Comparison of ENCODE assay signal across 22 mouse cellular contexts in the genomic region with DNA sequence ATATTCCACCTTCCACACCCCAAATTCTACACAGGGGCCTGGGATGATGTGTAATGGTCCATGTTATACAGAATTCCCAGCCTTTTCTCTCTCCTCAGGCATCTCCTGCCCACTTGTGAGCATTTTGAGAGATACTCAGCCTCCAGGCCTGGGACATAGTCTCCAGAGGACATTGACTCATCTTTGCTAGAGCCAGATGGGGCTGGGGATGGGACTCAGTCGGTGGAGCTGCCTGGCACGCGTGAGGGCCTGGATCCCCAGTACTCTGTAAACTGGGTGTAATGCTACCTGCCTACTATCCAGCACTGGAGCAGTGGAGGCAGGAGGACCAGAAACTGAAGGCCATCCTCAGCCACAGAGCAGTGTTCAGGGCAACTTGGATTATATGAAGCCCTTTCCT. TPM values are rescaled to one million over a fixed set of nuclear protein-coding genes. Genes with fewer than 3 reads are reported as not detected.
DNase-seq lines count a peak whose midpoint lies in the region; ATAC-seq and TF ChIP-seq lines count a peak whose summit lies in the region.
"Had no signal": no experiment of that assay in that cellular context is flagged by ENCODE, and none has a peak within 500 bp of the region (broad histone marks: within the 10 kb centered on the region; RNA-seq: fewer than 3 reads in every experiment).

No protein-coding gene starts in this region.

- H3K9ac ChIP-seq in liver, adult 2 months (ENCODE audit: low read depth, low read length), result no peak overlapping the region
- H3K9ac ChIP-seq in liver, embryonic 11.5 days (ENCODE audit: low read depth, low read length), result no peak overlapping the region
- H3K9ac ChIP-seq in kidney, embryonic 15.5 days, result no peak overlapping the region
- H3K9ac ChIP-seq: forebrain, embryonic 15.5 days; heart, embryonic 12.5 days; hindbrain, embryonic 14.5 days; intestine, embryonic 15.5 days had no signal

- no peaks in the 10 kb centered on the region for H3K9me3 ChIP-seq in liver, embryonic 11.5 days (ENCODE audit: control insufficient read depth, low read length)
- no peaks in the 10 kb centered on the region for H3K9me3 ChIP-seq in kidney, embryonic 15.5 days (replicated peaks)
- H3K9me3 ChIP-seq: forebrain, embryonic 15.5 days; heart, embryonic 12.5 days; hindbrain, embryonic 10.5 days; intestine, embryonic 15.5 days had no signal

- peaks cover 16% of the 10 kb centered on the region for H3K4me1 ChIP-seq in liver, adult 2 months (ENCODE audit: control insufficient read depth, insufficient read depth, low read length)
- H3K4me1 ChIP-seq in liver, embryonic 11.5 days (replicated peaks; ENCODE audit: control insufficient read depth, insufficient read depth, low read length), result peaks cover 14% of the 10 kb centered on the region
- H3K4me1 ChIP-seq in small intestine, adult 2 months (ENCODE audit: control insufficient read depth, insufficient read depth, insufficient read length, low read length), result peaks cover 42% of the 10 kb centered on the region
- H3K4me1 ChIP-seq in kidney, embryonic 15.5 days, result peaks cover 29% of the 10 kb centered on the region
- H3K4me1 ChIP-seq: forebrain, embryonic 15.5 days had no signal

- ATAC-seq in liver, embryonic 11.5 days (replicated peaks; ENCODE audit: low FRiP score), result no peak
- no peak for ATAC-seq in kidney, embryonic 15.5 days (replicated peaks; ENCODE audit: low FRiP score)
- ATAC-seq: forebrain, embryonic 15.5 days; intestine, embryonic 15.5 days had no signal

- peaks cover 68% of the 10 kb centered on the region for H3K79me2 ChIP-seq in liver, adult 2 months (ENCODE audit: control insufficient read depth, insufficient read depth, low read length)

- peaks cover 4% of the 10 kb centered on the region; the same call in 1 of the 2 replicates for H3K36me3 ChIP-seq in liver, adult 2 months (ENCODE audit: control insufficient read depth, insufficient read depth, low read length)
- peaks cover 11% of the 10 kb centered on the region; the same call in 1 of the 2 replicates for H3K36me3 ChIP-seq in liver, embryonic 11.5 days (ENCODE audit: control insufficient read depth, insufficient read depth, low read length)
- H3K36me3 ChIP-seq in small intestine, adult 2 months (ENCODE audit: control insufficient read depth, insufficient read depth, low read length), result peaks cover 10% of the 10 kb centered on the region
- peaks cover 46% of the 10 kb centered on the region for H3K36me3 ChIP-seq in kidney, embryonic 15.5 days

- no peak for TF ChIP-seq POLR2A in liver, adult 2 months (IDR thresholded peaks at IDR 0.05; ENCODE audit: extremely low read depth, insufficient read depth, low read length)
- TF ChIP-seq POLR2A in small intestine, adult 2 months (IDR thresholded peaks at IDR 0.05; ENCODE audit: low read depth, low read length), result no peak

- WGBS in liver, adult 2 months, result 89% methylated on average over 3 of the region's 3 CpGs
- WGBS in liver, embryonic 11.5 days, result 99% methylated on average over 3 of the region's 3 CpGs
- 92% methylated on average over 3 of the region's 3 CpGs for WGBS in small intestine, adult 2 months
- 95% methylated on average over 3 of the region's 3 CpGs for whole genome bisulfite sequencing in kidney, embryonic 15.5 days

- no peaks in the 10 kb centered on the region for H3K27me3 ChIP-seq in liver, adult 2 months (ENCODE audit: control insufficient read depth, insufficient read depth, low read length)
- no peaks in the 10 kb centered on the region for H3K27me3 ChIP-seq in liver, embryonic 11.5 days (replicated peaks; ENCODE audit: control insufficient read depth, insufficient read depth, low read length)
- no peaks in the 10 kb centered on the region for H3K27me3 ChIP-seq in small intestine, adult 2 months (ENCODE audit: control insufficient read depth, insufficient read depth, low read length)
- no peaks in the 10 kb centered on the region for H3K27me3 ChIP-seq in kidney, embryonic 15.5 days
- H3K27me3 ChIP-seq: forebrain, embryonic 15.5 days; heart, embryonic 12.5 days; intestine, embryonic 15.5 days had no signal

- H3K27ac ChIP-seq in gastrocnemius, adult 2 months, result peak overlapping the region; percentile 80
- 0 out of 2 replicates have a peak overlapping the region, but pooled peaks have one; percentile 11 for H3K27ac ChIP-seq in liver, adult 2 months (replicated peaks; ENCODE audit: insufficient read depth, low read depth, low read length)
- H3K27ac ChIP-seq in liver, embryonic 11.5 days (ENCODE audit: low read depth, low read length), result no peak overlapping the region
- H3K27ac ChIP-seq in small intestine, adult 2 months (ENCODE audit: insufficient read depth, low read depth, low read length), result no peak overlapping the region
- no peak overlapping the region for H3K27ac ChIP-seq in kidney, embryonic 15.5 days
- H3K27ac ChIP-seq: forebrain, embryonic 15.5 days; hindbrain, embryonic 10.5 days; hindbrain, embryonic 14.5 days; intestine, embryonic 15.5 days had no signal

- no peak overlapping the region for H3K4me2 ChIP-seq in liver, embryonic 11.5 days
- no peak overlapping the region for H3K4me2 ChIP-seq in kidney, embryonic 15.5 days
- H3K4me2 ChIP-seq: forebrain, embryonic 15.5 days; heart, embryonic 12.5 days; hindbrain, embryonic 14.5 days; intestine, embryonic 15.5 days had no signal

- no peak for TF ChIP-seq CTCF in gastrocnemius, adult 2 months (IDR thresholded peaks at IDR 0.05)
- TF ChIP-seq CTCF in liver, adult 2 months (IDR thresholded peaks at IDR 0.05; ENCODE audit: low read depth, low read length), result no peak
- TF ChIP-seq CTCF in small intestine, adult 2 months (IDR thresholded peaks at IDR 0.05; ENCODE audit: extremely low read depth, insufficient read length, insufficient replicate concordance, low read depth, low read length), result 0 out of 2 replicates have a peak, but pooled peaks have one; percentile 13

- no peak overlapping the region for H3K4me3 ChIP-seq in gastrocnemius, adult 2 months
- H3K4me3 ChIP-seq in liver, adult 2 months (ENCODE audit: insufficient read depth, low read depth, low read length), result no peak overlapping the region
- no peak overlapping the region for H3K4me3 ChIP-seq in liver, embryonic 11.5 days (ENCODE audit: low read depth, low read length)
- no peak overlapping the region for H3K4me3 ChIP-seq in small intestine, adult 2 months (ENCODE audit: low read depth, low read length)
- no peak overlapping the region for H3K4me3 ChIP-seq in kidney, embryonic 15.5 days (replicated peaks)
- H3K4me3 ChIP-seq: forebrain, embryonic 15.5 days; heart, embryonic 12.5 days; hindbrain, embryonic 10.5 days; intestine, embryonic 15.5 days had no signal

- no peak for DNase-seq in gastrocnemius, adult 2 months
- DNase-seq in gastrocnemius, adult 8-10 months (ENCODE audit: low spot score in 2 of 2), result no peak
- no peak for DNase-seq in liver, adult 2 months (ENCODE audit: extremely low read depth, low read depth, low spot score)
- no peak for DNase-seq in liver, embryonic 11.5 days (ENCODE audit: low spot score)
- peak; percentile 60 for DNase-seq in brain, adult 2 months (ENCODE audit: low read depth, low spot score)
- DNase-seq: adrenal gland, adult 2 months; adrenal gland, postnatal 25 days; cerebellum, adult 2 months; cerebellum, postnatal 10 days; gastrocnemius, postnatal 25 days had no signal

- intact Hi-C loops in gastrocnemius, adult 2 months (cut with DNase I), result no loop called here

RNA-seq across cellular contexts. Expression of a gene that starts 8.8 kb away (rescaled TPM):
- 1 to 10 TPM; 1.1 to 1.4 TPM for total RNA-seq in gastrocnemius, adult 2 months (2021)
- under 1 TPM in 3 of 4 experiments, not detected in 1; 0.22 to 0.78 (median 0.40) TPM for total RNA-seq in gastrocnemius, adult 8-10 months (2022)
- 4.2 and 5.1 TPM in 2 replicates for total RNA-seq in liver, adult 2 months (2014; rRNA removed)
- polyA plus RNA-seq in liver, adult 2 months (2012; rRNA removed), result 5.9 and 8.6 TPM in 2 replicates
- 0.16 and 0.23 TPM in 2 replicates for polyA plus RNA-seq in liver, embryonic 11.5 days (2014; fragmentation: Nextera tagmentation; extraction: Ambion mirVana)
- 3.1 and 6.1 TPM in 2 replicates for polyA plus RNA-seq in small intestine, adult 2 months (2012; rRNA removed)
- polyA plus RNA-seq in kidney, embryonic 15.5 days (2015; fragmentation: Nextera tagmentation; extraction: Ambion mirVana), result 0.26 and 0.33 TPM in 2 replicates
- total RNA-seq: granulocyte monocyte progenitor cell, adult 5-6 weeks had no signal
- polyA plus RNA-seq: hindbrain, embryonic 10.5 days had no signal

RNA-seq across cellular contexts. Expression of a gene that starts 11.7 kb away (rescaled TPM):
- total RNA-seq in gastrocnemius, adult 2 months (2021), result 10 to 100 TPM; 19.6 to 37.9 TPM
- total RNA-seq in gastrocnemius, adult 8-10 months (2022), result 10 to 100 TPM; 13.2 to 20.1 (median 15.3) TPM
- 8.5 and 14.0 TPM in 2 replicates for total RNA-seq in liver, adult 2 months (2014; rRNA removed)
- polyA plus RNA-seq in liver, adult 2 months (2012; rRNA removed), result 22.6 and 24.1 TPM in 2 replicates
- polyA plus RNA-seq in liver, embryonic 11.5 days (2014; fragmentation: Nextera tagmentation; extraction: Ambion mirVana), result 21.4 and 21.7 TPM in 2 replicates
- polyA plus RNA-seq in small intestine, adult 2 months (2012; rRNA removed), result 17.9 and 27.4 TPM in 2 replicates
- 40.1 and 41.7 TPM in 2 replicates for polyA plus RNA-seq in kidney, embryonic 15.5 days (2015; fragmentation: Nextera tagmentation; extraction: Ambion mirVana)

RNA-seq across cellular contexts. Expression of a gene that starts 16.8 kb away (rescaled TPM):
- total RNA-seq in gastrocnemius, adult 2 months (2021), result 10 to 100 TPM; 27.8 to 34.5 TPM
- total RNA-seq in gastrocnemius, adult 8-10 months (2022), result 10 to 100 TPM in 2 of 4 experiments, 1 to 10 TPM in 2; 7.7 to 14.2 (median 11.0) TPM
- 87.4 and 97.7 TPM in 2 replicates for total RNA-seq in liver, adult 2 months (2014; rRNA removed)
- 154 and 158 TPM in 2 replicates for polyA plus RNA-seq in liver, adult 2 months (2012; rRNA removed)
- polyA plus RNA-seq in liver, embryonic 11.5 days (2014; fragmentation: Nextera tagmentation; extraction: Ambion mirVana), result 10.5 and 11.7 TPM in 2 replicates
- polyA plus RNA-seq in small intestine, adult 2 months (2012; rRNA removed), result 2.4 and 3.8 TPM in 2 replicates
- polyA plus RNA-seq in kidney, embryonic 15.5 days (2015; fragmentation: Nextera tagmentation; extraction: Ambion mirVana), result 11.5 and 13.3 TPM in 2 replicates

RNA-seq across cellular contexts. Expression of a gene that starts 31.7 kb away (rescaled TPM):
- total RNA-seq in gastrocnemius, adult 2 months (2021), result 1 to 10 TPM in 1 of 2 experiments, not detected in 1; 1.8 TPM
- not detected for total RNA-seq in gastrocnemius, adult 8-10 months (2022)
- not detected in 2 replicates for total RNA-seq in liver, adult 2 months (2014; rRNA removed)
- not detected in 2 replicates for polyA plus RNA-seq in liver, adult 2 months (2012; rRNA removed)
- not detected in 2 replicates for polyA plus RNA-seq in liver, embryonic 11.5 days (2014; fragmentation: Nextera tagmentation; extraction: Ambion mirVana)
- polyA plus RNA-seq in small intestine, adult 2 months (2012; rRNA removed), result not detected in 2 replicates
- not detected in 2 replicates for polyA plus RNA-seq in kidney, embryonic 15.5 days (2015; fragmentation: Nextera tagmentation; extraction: Ambion mirVana)
- total RNA-seq: adrenal gland, adult 2 months; adrenal gland, postnatal 25 days; ES-E14; gastrocnemius, postnatal 25 days had no signal
- polyA plus RNA-seq: adrenal gland, adult 2 months; cerebellum, adult 2 months; embryonic facial prominence, embryonic 11.5 days; forebrain, embryonic 11.5 days; forebrain, embryonic 15.5 days; heart, embryonic 12.5 days; heart, embryonic 16.5 days; hindbrain, embryonic 10.5 days; hindbrain, embryonic 14.5 days; intestine, embryonic 15.5 days had no signal

RNA-seq across cellular contexts. Expression of a gene that starts 37.0 kb away (rescaled TPM):
- 10 to 100 TPM; 20.2 to 21.0 TPM for total RNA-seq in gastrocnemius, adult 2 months (2021)
- 10 to 100 TPM; 20.5 to 26.2 (median 24.6) TPM for total RNA-seq in gastrocnemius, adult 8-10 months (2022)
- total RNA-seq in liver, adult 2 months (2014; rRNA removed), result 12.2 and 14.7 TPM in 2 replicates
- polyA plus RNA-seq in liver, adult 2 months (2012; rRNA removed), result 20.3 and 20.6 TPM in 2 replicates
- 24.2 and 25.6 TPM in 2 replicates for polyA plus RNA-seq in liver, embryonic 11.5 days (2014; fragmentation: Nextera tagmentation; extraction: Ambion mirVana)
- 14.1 and 14.8 TPM in 2 replicates for polyA plus RNA-seq in small intestine, adult 2 months (2012; rRNA removed)
- polyA plus RNA-seq in kidney, embryonic 15.5 days (2015; fragmentation: Nextera tagmentation; extraction: Ambion mirVana), result 32.9 and 34.0 TPM in 2 replicates

Comparison
In these comparisons a context has a peak if more than half of its experiments do, and no peak if none do; other contexts are left out.
1. H3K27ac ChIP-seq: peak in gastrocnemius, adult 2 months (single experiment) and liver, adult 2 months (single experiment); none in liver, embryonic 11.5 days (single experiment), small intestine, adult 2 months (single experiment) and kidney, embryonic 15.5 days (single experiment).
2. RNA of a gene that starts 16.8 kb away (polyA plus RNA-seq): 154 to 158 TPM in liver, adult 2 months; 11.5 to 13.3 TPM in kidney, embryonic 15.5 days, 10.5 to 11.7 TPM in liver, embryonic 11.5 days and 2.4 to 3.8 TPM in small intestine, adult 2 months; every median in the first group is over 10 times any median in the second.